Mouse (Mus musculus): ENCODE measurements around the gene Gja4. TPM values are rescaled to one million over a fixed set of nuclear protein-coding genes. Genes with fewer than 3 reads are reported as not detected.

Gene Gja4
- total RNA-seq, 2 experiments from 2014 or later: 12.8 to 13.0 TPM

DNA sequence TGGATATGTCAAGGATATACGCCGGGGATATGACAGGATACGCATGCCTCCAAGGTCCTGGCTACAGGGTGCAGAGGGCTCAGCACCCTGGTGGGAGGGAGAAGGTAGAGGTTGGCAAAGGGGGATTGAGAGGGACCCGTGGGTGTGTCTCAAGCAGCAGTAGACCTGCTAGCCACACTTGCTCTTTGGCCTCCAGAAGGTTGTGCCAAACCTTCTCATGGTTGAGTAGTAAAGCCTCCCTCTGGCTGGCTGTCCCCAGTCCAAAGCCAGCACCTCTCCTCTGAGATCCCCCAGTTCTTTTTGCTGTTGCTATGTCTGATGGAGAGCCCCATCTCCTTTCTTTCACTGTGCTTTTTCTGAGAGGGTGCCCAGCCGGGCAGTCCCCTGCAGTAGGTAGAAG, 11.4 kb upstream of the Gja4 start:
- DNase-seq: no peak
- intact Hi-C loops (cut with DNase I): loop anchor here (10.0 kb wide), 1 partner anchor 770 kb away; the partner anchor contains the start of gene Clspn

DNA sequence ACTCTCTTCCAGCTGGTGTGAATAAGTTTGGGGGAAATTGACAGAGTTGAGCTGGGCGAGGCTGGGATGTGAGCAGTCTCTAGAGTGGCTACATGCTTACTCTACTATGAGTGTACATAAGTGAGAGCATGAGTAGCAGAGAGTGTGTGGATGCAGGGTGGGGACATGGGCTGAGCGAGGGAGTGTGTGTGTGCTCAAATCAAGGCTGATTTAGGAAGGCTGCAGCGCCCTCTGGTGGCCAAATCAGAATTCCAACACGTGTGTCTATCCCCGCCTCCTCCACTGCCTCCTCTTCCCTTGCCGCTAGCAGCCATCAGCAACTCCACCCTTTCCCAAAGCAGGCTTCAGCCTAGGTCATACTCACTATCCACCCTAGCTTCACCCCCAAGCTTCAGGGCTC, 10.9 kb upstream of the Gja4 start:
- peak; percentile 70 to 83 for DNase-seq
- intact Hi-C loops (cut with DNase I): loop anchor here (10.0 kb wide), 1 partner anchor 770 kb away; the partner anchor contains the start of gene Clspn

DNA sequence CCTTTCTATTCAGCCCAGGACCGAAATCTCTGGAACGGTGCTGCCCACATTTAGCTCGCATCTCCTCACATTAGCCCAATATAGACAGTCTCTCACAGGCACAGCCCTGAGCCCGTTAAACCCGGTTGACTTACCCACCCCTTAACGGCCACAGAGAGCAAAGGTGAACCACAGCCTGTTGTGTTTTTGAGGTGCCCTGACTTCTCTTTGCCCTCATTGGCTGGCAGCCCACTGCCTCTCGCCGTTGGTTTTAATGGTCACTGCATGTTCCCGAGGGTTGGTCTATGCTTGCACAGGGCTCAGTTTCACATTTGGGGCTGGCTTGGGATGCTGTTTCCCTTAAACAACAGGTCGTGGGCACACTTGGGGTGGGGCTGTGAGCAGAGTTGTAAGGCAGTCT, 10.5 kb upstream of the Gja4 start:
- intact Hi-C loops (cut with DNase I): loop anchor here (10.0 kb wide), 1 partner anchor 769 kb away; the partner anchor contains the start of gene Clspn
- no peak for DNase-seq

DNA sequence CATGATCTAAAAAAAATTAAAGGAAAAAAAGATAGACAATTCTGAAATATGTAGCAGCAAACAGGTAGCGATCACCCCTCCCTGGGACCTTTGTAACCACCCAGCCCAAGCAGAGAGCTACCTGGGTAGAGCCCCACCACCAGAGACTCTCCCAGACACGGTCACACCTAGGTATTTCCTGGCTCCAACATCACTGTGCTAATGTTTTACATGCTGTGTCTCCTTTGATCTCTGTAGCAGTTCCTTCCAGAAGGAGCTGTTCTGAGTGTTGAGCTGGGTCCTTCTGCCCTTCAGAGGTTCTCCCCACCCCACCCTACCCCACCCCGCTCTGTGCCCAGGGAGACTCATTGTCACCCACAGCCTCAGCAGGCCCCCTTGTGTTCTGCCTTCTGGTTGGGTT, 9.8 kb upstream of the Gja4 start:
- DNase-seq: no peak
- intact Hi-C loops (cut with DNase I): loop anchor here (10.0 kb wide), 1 partner anchor 769 kb away; the partner anchor contains the start of gene Clspn

DNA sequence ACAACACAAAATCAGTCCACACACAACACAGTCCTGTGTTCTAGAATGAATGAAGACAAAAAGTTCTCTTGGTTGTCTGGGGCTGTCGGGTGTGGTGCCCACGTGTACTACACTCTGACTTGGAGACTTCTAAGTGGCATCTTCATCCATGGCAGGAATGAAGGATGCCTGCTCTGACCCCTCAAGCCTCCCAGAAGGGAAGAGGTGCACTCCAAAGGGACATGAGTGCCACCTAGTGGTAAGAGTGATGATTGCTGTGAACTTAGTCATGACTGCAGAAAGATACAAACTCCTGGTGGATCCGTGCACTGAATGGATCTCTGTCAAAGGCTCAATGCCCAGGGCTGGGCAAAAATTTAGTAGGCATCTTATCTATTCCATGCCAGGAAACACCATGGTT, 5.8 kb upstream of the Gja4 start:
- intact Hi-C loops (cut with DNase I): loop anchor here (1.0 to 10.0 kb wide), 3 partner anchors 69 to 765 kb away; partner anchors contain the start of gene Clspn
- DNase-seq: peak; percentile 71 to 78

DNA sequence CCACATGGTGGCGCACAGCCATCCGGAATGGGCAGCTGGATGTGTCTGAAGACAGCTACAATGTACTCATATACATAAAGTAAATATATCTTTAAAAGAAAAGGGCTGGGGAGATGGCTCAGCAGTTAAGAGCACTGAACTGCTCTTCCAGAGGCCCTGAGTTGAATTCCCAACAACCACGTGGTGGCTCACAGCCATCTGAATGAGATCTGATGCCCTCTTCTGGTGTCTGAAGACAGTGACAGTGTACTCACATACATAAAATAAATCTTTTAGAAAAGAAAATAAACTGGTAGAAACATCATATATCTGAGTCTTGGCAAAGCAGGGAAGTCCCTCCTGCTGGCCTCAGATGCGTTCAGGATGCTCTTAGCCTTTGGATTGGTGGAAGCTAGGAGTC, 3.3 kb upstream of the Gja4 start:
- no peak for DNase-seq
- intact Hi-C loops (cut with DNase I): no loop called here

DNA sequence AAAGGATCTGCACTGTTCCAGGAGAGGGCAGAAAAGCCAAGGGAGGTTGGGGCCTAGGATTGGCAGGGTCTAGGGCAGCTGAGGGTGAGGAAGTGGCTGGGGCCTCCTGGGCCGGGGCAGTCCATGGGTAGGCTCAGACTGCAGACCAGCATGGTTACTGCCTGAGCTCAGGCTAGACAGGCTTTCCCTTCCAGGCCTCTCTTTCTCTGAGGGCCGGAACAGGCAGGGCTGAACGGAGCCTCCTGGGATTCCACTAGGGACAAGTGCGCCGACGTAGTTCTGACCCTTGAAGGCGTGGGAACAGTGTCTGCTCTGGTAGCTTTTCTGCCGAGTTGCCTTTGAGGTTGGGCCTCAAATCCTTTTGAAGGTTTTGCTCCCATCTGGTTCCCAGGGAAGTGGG, 1.9 kb upstream of the Gja4 start:
- intact Hi-C loops (cut with DNase I): no loop called here
- DNase-seq: peak in 1 of 2 experiments; percentile 22

DNA sequence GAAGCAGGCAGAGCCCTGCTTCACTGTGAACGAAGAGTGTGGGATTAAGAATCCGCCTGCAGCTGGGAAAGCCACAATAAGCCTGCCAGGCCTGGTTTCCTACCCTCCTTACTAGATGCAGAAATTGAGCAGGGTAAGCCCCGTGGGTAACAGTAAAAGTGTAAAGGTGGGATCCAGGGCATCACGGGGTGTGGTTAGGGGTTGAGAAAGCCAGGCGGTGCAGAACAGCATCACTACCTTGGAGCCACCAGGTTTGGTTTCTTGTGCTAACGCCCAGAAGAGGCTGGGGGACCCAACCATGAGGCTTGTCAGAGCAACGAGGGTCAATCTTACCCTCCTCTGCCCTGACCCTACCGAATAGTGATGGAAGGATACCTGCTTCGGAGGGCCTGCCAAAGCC, 746 bp upstream of the Gja4 start:
- DNase-seq: no peak
- intact Hi-C loops (cut with DNase I): no loop called here

DNA sequence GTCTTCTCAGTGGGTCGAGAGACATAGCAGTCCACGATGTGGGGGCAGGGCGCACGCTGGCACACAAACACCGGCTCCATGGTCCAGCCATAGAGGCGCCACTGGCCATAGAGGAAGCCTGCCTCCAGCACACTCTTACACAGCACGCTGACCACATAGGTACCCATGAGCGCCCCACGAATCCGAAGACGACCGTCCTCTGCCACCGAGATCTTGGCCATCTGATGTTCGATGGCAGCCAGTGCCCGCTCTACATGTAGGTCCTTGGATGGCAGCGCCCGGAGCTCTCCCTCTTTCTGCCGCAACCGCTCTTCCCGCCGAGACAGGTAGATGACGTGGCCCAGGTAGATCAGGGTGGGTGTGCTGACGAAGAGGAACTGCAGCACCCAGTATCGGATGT, 1.5 kb downstream of the Gja4 start:
- intact Hi-C loops (cut with DNase I): loop anchor here (2.0 kb wide), 1 partner anchor 34 kb away; no protein-coding TSS in a partner anchor
- DNase-seq: no peak

DNA sequence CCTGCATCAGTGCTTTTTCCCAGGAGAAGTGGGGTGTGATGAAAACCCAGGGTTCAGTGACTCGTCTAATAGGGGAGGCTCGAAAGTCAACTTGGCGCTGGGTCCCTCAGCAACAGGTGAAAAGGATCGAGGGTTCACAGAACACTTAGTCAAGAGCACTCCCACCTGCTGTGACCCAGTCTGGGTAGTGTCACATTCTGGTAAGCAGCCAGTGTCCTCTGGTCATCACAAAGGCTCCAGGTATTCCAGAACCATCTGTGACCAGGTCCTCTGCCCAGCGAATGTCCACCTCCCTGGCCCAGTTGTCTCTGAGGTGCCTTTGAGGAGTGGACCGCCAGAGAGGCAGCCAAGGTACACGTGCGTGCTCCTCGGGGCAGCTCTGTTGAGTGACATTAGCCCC, 2.3 kb downstream of the Gja4 start:
- intact Hi-C loops (cut with DNase I): no loop called here
- no peak for DNase-seq

DNA sequence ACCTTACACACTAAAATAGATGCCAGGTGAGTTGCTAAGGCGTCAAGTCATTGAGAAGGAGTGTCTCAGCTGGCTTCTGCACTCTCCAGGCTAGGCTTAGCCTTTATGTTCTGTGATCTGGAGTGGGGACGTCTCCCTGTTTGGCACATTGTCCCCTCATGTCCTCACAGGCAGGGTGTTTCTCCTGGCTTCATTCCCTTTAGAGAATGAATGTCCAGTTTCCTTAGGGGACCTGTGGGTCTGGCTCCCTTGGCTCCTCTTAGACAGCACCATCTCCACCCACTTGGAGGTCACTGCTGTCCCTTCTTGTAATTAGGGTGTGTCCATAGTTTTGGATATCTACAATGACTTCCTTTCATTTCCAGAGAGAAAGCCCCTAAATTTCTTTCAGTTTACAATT, 6.9 kb downstream of the Gja4 start:
- intact Hi-C loops (cut with DNase I): no loop called here
- no peak for DNase-seq

DNA sequence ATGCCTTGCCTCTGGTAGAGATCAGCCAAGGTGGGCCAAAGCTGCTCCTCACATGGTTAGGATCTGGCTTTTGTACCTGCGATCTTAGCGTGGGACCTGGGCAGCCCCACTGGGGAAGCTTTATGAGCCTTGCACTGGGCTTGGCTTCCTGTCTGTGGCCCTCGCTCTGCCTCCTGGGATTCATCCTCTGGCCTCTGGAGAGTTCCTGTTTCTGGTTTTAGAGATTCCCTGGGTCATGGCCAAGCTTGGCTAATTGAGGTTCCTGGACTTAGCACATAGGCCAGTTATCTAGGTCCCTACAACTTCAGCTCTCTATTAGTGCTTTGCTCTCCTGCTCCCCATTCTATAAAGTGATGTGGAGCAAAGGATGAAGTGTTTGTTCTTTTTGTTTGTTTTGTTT, 10.0 kb downstream of the Gja4 start:
- intact Hi-C loops (cut with DNase I): no loop called here

DNA sequence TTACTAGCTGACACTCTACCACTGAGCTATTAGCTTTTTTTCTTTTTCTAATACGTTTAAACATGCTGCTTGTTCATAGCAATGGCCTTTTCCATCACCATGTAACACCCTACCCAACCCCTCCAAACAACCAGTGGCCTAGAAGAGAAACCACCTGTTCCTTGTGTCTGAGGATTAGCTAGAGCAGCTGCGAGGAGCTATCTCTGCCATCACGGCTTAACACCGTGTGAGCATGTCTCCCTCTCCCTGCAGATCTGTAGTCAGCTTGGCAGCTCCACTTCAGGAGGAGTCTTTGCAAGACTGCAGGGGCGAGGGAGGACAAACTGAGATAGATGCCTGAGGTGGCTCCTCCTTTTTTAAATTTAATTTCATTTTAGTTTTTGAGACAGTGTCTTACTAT, 13.3 kb downstream of the Gja4 start:
- intact Hi-C loops (cut with DNase I): no loop called here

More for the DNA sequence above, 10.0 kb downstream of the Gja4 start:
- DNase-seq: peak in 1 of 2 experiments; percentile 40

DNA sequence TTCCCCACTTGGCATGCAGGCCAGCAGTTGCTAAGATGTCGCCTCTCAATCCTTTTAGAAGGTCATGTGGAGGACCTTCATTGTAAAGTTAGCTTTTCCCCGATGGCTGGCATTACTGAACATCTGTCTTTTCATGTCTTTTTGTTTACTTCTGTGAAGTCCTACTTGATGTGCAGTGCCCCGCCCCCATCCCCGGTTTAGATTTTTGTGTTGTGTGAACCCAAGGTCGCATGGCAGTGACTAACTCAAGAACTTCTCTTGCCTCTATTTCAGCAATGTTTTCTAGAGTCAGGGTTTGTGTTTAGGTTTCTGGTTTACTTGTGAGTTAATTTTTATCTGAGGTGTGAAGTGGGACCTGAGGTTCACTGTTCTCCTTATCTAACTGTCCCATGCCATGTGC, 21.2 kb downstream of the Gja4 start:
- intact Hi-C loops (cut with DNase I): no loop called here
- DNase-seq: no peak

More for the DNA sequence above, 13.3 kb downstream of the Gja4 start:
- no peak for DNase-seq

DNA sequence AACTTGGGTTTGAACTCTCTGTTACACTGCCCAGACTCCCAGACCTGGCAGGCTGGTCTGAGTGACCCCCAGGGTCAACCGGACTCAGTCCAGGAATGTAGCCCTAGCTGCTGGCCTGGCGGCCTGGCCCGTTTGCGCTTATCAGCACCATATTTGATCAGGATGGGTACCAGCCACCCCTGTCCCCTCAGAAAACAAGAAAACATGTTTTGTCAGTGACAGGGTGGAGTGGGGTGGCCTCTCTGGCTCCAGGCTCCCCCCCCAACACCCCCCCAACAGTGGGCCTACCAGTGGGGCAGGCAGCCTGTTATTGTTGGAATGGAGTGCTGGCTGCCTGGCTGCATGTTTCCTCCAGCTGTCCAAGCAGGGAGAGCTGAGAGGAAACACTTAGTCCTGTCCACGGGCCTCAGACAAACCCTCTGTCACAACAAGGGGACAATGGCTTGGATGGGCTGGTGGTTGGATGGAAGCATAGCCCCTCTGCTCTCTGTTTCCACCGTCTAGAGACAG, 24.7 kb downstream of the Gja4 start:
- peak; percentile 62 to 70 for DNase-seq
- intact Hi-C loops (cut with DNase I): no loop called here

DNA sequence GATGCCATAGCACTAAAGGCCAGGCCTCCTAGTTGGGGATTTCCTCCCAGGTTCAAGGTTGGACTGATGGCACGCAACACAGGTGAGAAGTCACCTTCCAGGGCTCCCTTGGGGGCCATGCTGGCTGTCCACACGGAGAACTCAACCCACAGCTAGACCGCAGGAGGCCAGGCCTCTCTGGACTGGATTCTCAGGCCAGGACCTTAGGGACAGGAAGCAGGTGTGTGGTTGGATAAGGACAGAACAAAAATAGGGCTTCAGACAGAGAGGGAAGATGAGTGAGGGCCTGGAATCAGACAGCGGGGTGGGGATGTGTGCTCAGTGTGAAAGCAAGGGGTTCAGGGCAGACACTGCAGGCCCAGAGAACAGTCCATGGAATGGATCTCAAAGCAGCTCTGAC, 26.9 kb downstream of the Gja4 start:
- intact Hi-C loops (cut with DNase I): no loop called here
- DNase-seq: no peak

DNA sequence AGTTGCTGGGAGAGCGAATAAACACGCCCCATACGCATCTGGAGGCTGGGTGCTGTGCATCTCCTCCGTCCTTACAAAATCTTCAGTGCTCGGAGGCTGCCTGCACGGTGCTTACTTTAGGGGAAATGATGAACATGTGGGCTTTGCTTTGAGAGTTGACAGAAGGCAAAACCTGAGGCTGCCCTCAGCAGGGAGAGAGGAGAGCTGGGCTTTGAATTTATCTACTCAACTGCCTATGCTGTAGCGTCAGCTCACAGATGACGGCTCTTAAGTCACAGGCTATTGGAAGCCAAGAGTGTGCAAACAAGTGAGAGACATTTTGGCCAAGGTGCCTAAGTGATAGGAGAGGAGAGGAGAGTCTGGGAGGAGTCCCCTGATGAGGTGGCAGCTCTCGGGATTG, 34.6 kb downstream of the Gja4 start:
- intact Hi-C loops (cut with DNase I): loop anchor here (2.0 kb wide), 3 partner anchors 16 to 34 kb away; no protein-coding TSS in a partner anchor

DNA sequence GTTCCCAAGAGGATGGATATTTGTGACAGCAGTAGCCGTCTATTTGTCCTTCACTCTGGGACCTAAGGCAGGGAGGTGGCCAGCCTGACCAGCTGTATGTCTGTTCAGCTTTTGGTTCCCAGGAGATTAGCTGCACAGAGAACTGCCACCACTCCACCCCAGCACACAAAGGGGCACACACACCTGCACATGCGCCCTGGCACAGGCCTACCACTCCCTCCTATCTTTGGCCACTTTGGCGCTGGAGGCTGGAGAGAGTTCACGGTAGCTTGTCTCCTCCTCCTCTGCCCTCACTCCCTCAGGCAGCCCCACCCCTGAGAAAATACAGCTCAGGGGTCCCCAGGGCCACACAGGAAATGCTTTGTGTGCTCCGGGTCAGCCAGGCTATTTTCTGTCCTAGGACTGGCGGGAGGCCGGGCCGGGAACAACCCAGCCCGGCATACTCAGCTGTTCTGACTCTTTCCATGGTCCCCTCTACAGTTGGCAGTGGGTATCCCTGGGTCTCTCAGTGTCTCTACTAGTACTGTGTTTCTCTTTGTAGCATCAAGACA, 35.3 kb downstream of the Gja4 start:
- DNase-seq: peak; percentile 54 to 60
- intact Hi-C loops (cut with DNase I): loop anchor here (2.0 kb wide), 3 partner anchors 16 to 34 kb away; no protein-coding TSS in a partner anchor

More for the DNA sequence above, 34.6 kb downstream of the Gja4 start:
- DNase-seq: no peak

DNA sequence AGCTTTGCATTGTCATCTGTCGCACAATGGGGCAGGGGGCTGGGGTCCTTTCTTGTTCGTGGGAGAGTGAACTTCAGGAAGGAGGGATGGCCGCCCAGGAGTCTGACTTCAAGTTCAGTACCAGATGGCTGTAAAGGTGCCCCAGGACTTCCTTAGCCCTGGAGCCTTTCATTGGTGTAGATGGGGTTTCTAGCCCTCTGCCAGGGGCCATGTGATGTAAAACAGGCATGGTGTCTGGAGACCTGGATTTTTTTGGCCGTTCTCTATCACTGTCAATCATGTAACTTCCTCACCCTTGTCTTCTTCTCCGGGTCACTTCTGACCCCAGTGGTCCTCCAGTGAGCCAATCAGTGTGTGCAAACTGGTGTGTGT, 49.7 kb downstream of the Gja4 start:
- DNase-seq: no peak
- intact Hi-C loops (cut with DNase I): no loop called here

DNA sequence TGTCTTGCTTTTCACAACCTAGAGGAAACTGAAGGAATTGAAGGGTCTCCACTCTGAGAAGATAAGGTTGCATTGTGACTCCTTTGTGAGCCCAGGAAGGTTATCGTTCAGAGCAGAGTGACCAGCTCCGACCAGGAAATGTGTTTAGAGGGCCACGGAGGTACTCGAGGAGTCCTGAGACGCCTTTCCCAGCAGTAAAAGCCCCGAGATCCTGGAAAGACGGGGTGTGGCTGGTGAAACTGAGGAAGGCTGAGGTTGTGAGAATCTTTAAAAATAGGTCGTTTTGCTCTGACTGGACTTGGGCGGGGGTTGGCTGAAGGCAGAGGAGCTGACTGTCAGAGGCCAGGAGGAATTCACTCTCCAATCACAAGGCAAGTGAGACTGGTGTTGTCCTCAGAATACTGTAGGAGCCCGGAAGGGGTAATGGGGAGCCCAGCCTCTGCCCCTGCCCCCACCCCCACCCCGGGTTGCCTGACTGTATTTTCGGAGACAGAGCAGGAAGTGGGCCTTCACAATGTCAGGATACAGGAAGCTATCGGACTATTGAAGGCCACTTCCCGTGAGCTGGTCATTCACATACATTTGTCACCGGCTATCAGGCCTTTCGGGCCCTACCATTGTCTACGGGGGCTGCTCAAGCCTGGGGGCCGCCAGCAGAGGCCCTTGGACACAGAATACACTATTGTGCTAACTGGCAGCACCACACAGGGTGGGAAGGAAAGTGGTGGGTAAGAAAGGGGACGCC, 50.2 kb downstream of the Gja4 start:
- intact Hi-C loops (cut with DNase I): loop anchor here (2.0 kb wide), 1 partner anchor 15 kb away; no protein-coding TSS in a partner anchor
- no peak for DNase-seq

DNA sequence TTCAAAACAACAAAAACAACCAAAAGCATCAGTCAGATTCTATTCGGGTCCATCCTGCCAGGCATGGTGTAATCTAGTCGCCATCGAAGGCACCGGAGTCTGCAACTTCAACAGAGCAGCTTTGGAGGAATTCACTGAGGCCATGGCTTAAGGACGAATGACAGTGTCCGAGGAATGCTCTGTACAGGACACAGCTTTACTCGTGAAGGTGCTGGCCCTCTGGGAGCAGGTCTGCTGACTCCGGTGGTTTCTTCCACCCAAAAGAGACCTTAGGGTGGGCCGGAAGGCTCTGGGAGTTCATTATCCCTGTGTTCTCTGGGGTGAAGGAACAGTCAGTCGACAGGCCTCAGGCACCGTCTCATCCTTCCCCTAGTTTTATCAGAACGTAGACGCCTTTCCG, 52.2 kb downstream of the Gja4 start:
- no peak for DNase-seq
- intact Hi-C loops (cut with DNase I): no loop called here
